Mouse (Mus musculus) spleen, adult 2 months (tissue): ENCODE results near the gene Jup.

Experiments used
- CTCF ChIP-seq: fragments of 200-500 bp; IDR thresholded peaks from 2 replicates; pipeline ENCODE4 v1.5.1; 2011; ENCODE audit warnings: mild to moderate bottlenecking, inconsistent platforms; ENCODE audit not compliant: insufficient read depth, insufficient read length, insufficient replicate concordance; ENCODE audit errors: extremely low read depth
- POLR2A ChIP-seq: fragments of 200-500 bp; IDR thresholded peaks from 2 replicates; pipeline ENCODE4 v1.6.1; 2011; ENCODE audit warnings: low read depth, low read length, inconsistent platforms

- TF ChIP-seq CTCF (no peak), POLR2A (no peak)
Measured at GRCm38 (mm10) chr11:100391884-100392345, 5.6 kb downstream of the Jup start.
